Mouse (Mus musculus): ENCODE measurements around the gene Nop10.

DNA sequence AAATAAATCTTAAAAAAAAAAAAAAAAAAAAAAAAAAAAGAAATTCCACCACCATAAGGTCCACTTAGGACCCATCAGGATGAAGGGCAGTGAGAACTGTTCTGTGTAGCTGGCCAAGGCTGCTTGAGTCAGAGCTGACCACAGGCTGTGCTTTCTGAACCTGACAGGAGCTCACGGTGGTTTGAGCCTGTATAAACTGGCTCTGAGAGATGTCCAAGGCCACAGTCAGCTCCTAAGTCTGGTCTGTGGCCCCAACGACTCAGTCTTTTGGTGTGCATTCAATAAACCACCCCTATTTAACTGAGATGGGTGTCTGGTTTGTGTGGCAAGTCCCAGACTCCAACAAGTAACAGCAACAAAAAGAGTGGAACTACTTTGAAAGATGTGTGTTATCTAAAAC, 25.1 kb upstream of the Nop10 start:
- TF ChIP-seq POLR2A (IDR thresholded peaks at IDR 0.05; ENCODE audit: low read depth, low read length): no peak
- no peak for TF ChIP-seq CTCF (IDR thresholded peaks at IDR 0.05; ENCODE audit: extremely low read depth, insufficient read depth, insufficient read length, insufficient replicate concordance)
